Mouse (Mus musculus): ENCODE results near the gene 4931428F04Rik. TPM values are rescaled to one million over a fixed set of nuclear protein-coding genes. Genes with fewer than 3 reads are reported as not detected.
"Not testable (repeated sequence)": the region's sequence is repeated elsewhere in the genome, so short reads cannot be mapped to it uniquely, and the experiment has no call there.

Gene 4931428F04Rik
- polyA plus RNA-seq, 1 experiment = 1.4 TPM

- Histone ChIP-seq H3K4me3 (ENCODE audit: insufficient read depth, low read depth, low read length) (no peak overlapping the region), H3K4me1 (ENCODE audit: control insufficient read depth, insufficient read depth, insufficient read length, low read length) (no peaks in the 10 kb centered on the region; the same call in 1 of the 2 replicates), H3K27ac (replicated peaks; ENCODE audit: low read depth, low read length) (no peak overlapping the region)
Observed at GRCm38 (mm10) chr8:105251954-105252353, 37.7 kb downstream of the 4931428F04Rik start.

- Histone ChIP-seq H3K27ac (replicated peaks; ENCODE audit: low read depth, low read length) (no peak overlapping the region), H3K4me1 (ENCODE audit: control insufficient read depth, insufficient read depth, insufficient read length, low read length) (no peaks in the 10 kb centered on the region), H3K4me3 (ENCODE audit: insufficient read depth, low read depth, low read length) (no peak overlapping the region)
Observed at GRCm38 (mm10) chr8:105241016-105241415, 48.6 kb downstream of the 4931428F04Rik start.

- Histone ChIP-seq H3K27ac (replicated peaks; ENCODE audit: low read depth, low read length) (no peak overlapping the region), H3K4me3 (ENCODE audit: insufficient read depth, low read depth, low read length) (no peak overlapping the region)
Observed at GRCm38 (mm10) chr8:105237442-105238142, 52.1 kb downstream of the 4931428F04Rik start.

GRCm38 (mm10) chr8:105235206-105235605 is 54.5 kb downstream of the 4931428F04Rik start:
- no peak overlapping the region for H3K4me3 ChIP-seq (ENCODE audit: insufficient read depth, low read depth, low read length)
- H3K4me1 ChIP-seq (ENCODE audit: control insufficient read depth, insufficient read depth, insufficient read length, low read length) = no peaks in the 10 kb centered on the region
- no peak overlapping the region for H3K27ac ChIP-seq (replicated peaks; ENCODE audit: low read depth, low read length)

More at GRCm38 (mm10) chr8:105237442-105238142, 52.1 kb downstream of the 4931428F04Rik start:
- no peaks in the 10 kb centered on the region for H3K4me1 ChIP-seq (ENCODE audit: control insufficient read depth, insufficient read depth, insufficient read length, low read length)

GRCm38 (mm10) chr8:105233126-105233935 is 56.3 kb downstream of the 4931428F04Rik start:
- no peak overlapping the region for H3K27ac ChIP-seq (replicated peaks; ENCODE audit: low read depth, low read length)
- no peak overlapping the region for H3K4me3 ChIP-seq (ENCODE audit: insufficient read depth, low read depth, low read length)
- H3K4me1 ChIP-seq (ENCODE audit: control insufficient read depth, insufficient read depth, insufficient read length, low read length) = no peaks in the 10 kb centered on the region

GRCm38 (mm10) chr8:105232321-105232693 is 57.4 kb downstream of the 4931428F04Rik start:
- H3K4me3 ChIP-seq (ENCODE audit: insufficient read depth, low read depth, low read length); H3K27ac ChIP-seq (replicated peaks; ENCODE audit: low read depth, low read length): not testable (repeated sequence)

GRCm38 (mm10) chr8:105231503-105232320 is 58.0 kb downstream of the 4931428F04Rik start:
- no peaks in the 10 kb centered on the region for H3K4me1 ChIP-seq (ENCODE audit: control insufficient read depth, insufficient read depth, insufficient read length, low read length)
- H3K4me3 ChIP-seq (ENCODE audit: insufficient read depth, low read depth, low read length) = no peak overlapping the region
- H3K27ac ChIP-seq (replicated peaks; ENCODE audit: low read depth, low read length) = no peak overlapping the region

More at GRCm38 (mm10) chr8:105232321-105232693, 57.4 kb downstream of the 4931428F04Rik start:
- not testable (repeated sequence) for H3K4me1 ChIP-seq (ENCODE audit: control insufficient read depth, insufficient read depth, insufficient read length, low read length)

Other genes starting within 250 kb of the 4931428F04Rik start
- 0.91 TPM in 1 of 2 replicates, not detected in the other for gene Ces3a, start 241.3 kb downstream of the 4931428F04Rik start, polyA plus RNA-seq (2012; ENCODE audit: insufficient read depth, insufficient read length, missing spikeins)
- gene Ces3b, start 206.1 kb downstream of the 4931428F04Rik start, polyA plus RNA-seq (2012; ENCODE audit: insufficient read depth, insufficient read length, missing spikeins) = not detected in 2 replicates
- not detected in 2 replicates for gene Ces4a, start 158.1 kb downstream of the 4931428F04Rik start, polyA plus RNA-seq (2012; ENCODE audit: insufficient read depth, insufficient read length, missing spikeins)
- gene Cbfb, start 119.2 kb downstream of the 4931428F04Rik start, polyA plus RNA-seq (2012; ENCODE audit: insufficient read depth, insufficient read length, missing spikeins) = 14.0 and 14.7 TPM in 2 replicates
- 15.1 and 17.8 TPM in 2 replicates for gene D230025D16Rik, start 64.7 kb downstream of the 4931428F04Rik start, polyA plus RNA-seq (2012; ENCODE audit: insufficient read depth, insufficient read length, missing spikeins)
- gene B3gnt9, start 34.7 kb downstream of the 4931428F04Rik start, polyA plus RNA-seq (2012; ENCODE audit: insufficient read depth, insufficient read length, missing spikeins) = 1.9 and 2.8 TPM in 2 replicates
- gene Tradd, start 25.3 kb downstream of the 4931428F04Rik start, polyA plus RNA-seq (2012; ENCODE audit: insufficient read depth, insufficient read length, missing spikeins) = 5.1 TPM in 2 replicates
- gene Fbxl8, start 25.2 kb downstream of the 4931428F04Rik start, polyA plus RNA-seq (2012; ENCODE audit: insufficient read depth, insufficient read length, missing spikeins) = 2.0 TPM in 2 replicates
- 5.0 and 6.9 TPM in 2 replicates for gene Hsf4, start 20.1 kb downstream of the 4931428F04Rik start, polyA plus RNA-seq (2012; ENCODE audit: insufficient read depth, insufficient read length, missing spikeins)
- gene Nol3, start 13.7 kb downstream of the 4931428F04Rik start, polyA plus RNA-seq (2012; ENCODE audit: insufficient read depth, insufficient read length, missing spikeins) = 57.4 and 71.2 TPM in 2 replicates
- 0.83 and 3.3 TPM in 2 replicates for gene Exoc3l, start 6.2 kb upstream of the 4931428F04Rik start, polyA plus RNA-seq (2012; ENCODE audit: insufficient read depth, insufficient read length, missing spikeins)
- gene E2f4, start 7.8 kb upstream of the 4931428F04Rik start, polyA plus RNA-seq (2012; ENCODE audit: insufficient read depth, insufficient read length, missing spikeins) = 22.5 and 27.0 TPM in 2 replicates
- 1.1 and 4.7 TPM in 2 replicates for gene Elmo3, start 15.7 kb upstream of the 4931428F04Rik start, polyA plus RNA-seq (2012; ENCODE audit: insufficient read depth, insufficient read length, missing spikeins)
- gene Lrrc29, start 36.4 kb upstream of the 4931428F04Rik start, polyA plus RNA-seq (2012; ENCODE audit: insufficient read depth, insufficient read length, missing spikeins) = 0.83 and 0.99 TPM in 2 replicates
- gene Tmem208, start 36.5 kb upstream of the 4931428F04Rik start, polyA plus RNA-seq (2012; ENCODE audit: insufficient read depth, insufficient read length, missing spikeins) = 60.5 and 72.6 TPM in 2 replicates
- 2.1 and 3.3 TPM in 2 replicates for gene Fhod1, start 58.1 kb upstream of the 4931428F04Rik start, polyA plus RNA-seq (2012; ENCODE audit: insufficient read depth, insufficient read length, missing spikeins)
- gene Slc9a5, start 59.0 kb upstream of the 4931428F04Rik start, polyA plus RNA-seq (2012; ENCODE audit: insufficient read depth, insufficient read length, missing spikeins) = 0.24 TPM in 1 of 2 replicates, not detected in the other
- not detected in 2 replicates for gene Plekhg4, start 83.4 kb upstream of the 4931428F04Rik start, polyA plus RNA-seq (2012; ENCODE audit: insufficient read depth, insufficient read length, missing spikeins)
- not detected in 2 replicates for gene Kctd19, start 123.6 kb upstream of the 4931428F04Rik start, polyA plus RNA-seq (2012; ENCODE audit: insufficient read depth, insufficient read length, missing spikeins)
- gene Lrrc36, start 123.7 kb upstream of the 4931428F04Rik start, polyA plus RNA-seq (2012; ENCODE audit: insufficient read depth, insufficient read length, missing spikeins) = 0.88 and 1.0 TPM in 2 replicates
- 29.6 and 45.2 TPM in 2 replicates for gene Tppp3, start 181.7 kb upstream of the 4931428F04Rik start, polyA plus RNA-seq (2012; ENCODE audit: insufficient read depth, insufficient read length, missing spikeins)
- gene Zdhhc1, start 207.0 kb upstream of the 4931428F04Rik start, polyA plus RNA-seq (2012; ENCODE audit: insufficient read depth, insufficient read length, missing spikeins) = 8.7 and 10.2 TPM in 2 replicates
- not detected in 2 replicates for gene Hsd11b2, start 228.9 kb upstream of the 4931428F04Rik start, polyA plus RNA-seq (2012; ENCODE audit: insufficient read depth, insufficient read length, missing spikeins)

Measured in brown adipose tissue, adult 24 weeks (tissue).